Mouse (Mus musculus): ENCODE data around the gene Kap.
"Not testable (repeated sequence)": the region's sequence is repeated elsewhere in the genome, so short reads cannot be mapped to it uniquely, and the experiment has no call there.

Gene Kap

DNA sequence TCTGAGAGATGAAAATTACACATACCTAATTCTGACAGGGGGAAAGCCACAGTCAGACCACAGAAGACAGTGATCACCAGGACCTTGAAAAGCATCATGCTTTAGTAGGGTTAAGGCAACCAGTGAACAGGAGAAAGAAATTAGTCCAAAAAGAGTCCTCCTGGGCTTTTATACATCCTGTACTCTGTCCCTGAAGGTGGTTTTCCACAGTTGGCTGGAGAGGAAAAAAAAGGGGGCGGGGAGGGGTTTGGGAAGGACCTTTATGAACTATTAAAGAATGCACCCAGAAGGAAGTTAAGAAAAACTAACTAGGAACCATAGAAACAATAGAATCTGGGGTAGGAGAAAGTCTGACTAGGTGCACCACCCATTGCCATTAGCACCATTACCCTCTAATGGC is at the start of gene Kap:
Gene Kap (minus strand): TSS at position 237 of the 400 bp plus-strand sequence.
- DNase-seq (ENCODE audit: low read depth, low spot score) = no peak

DNA sequence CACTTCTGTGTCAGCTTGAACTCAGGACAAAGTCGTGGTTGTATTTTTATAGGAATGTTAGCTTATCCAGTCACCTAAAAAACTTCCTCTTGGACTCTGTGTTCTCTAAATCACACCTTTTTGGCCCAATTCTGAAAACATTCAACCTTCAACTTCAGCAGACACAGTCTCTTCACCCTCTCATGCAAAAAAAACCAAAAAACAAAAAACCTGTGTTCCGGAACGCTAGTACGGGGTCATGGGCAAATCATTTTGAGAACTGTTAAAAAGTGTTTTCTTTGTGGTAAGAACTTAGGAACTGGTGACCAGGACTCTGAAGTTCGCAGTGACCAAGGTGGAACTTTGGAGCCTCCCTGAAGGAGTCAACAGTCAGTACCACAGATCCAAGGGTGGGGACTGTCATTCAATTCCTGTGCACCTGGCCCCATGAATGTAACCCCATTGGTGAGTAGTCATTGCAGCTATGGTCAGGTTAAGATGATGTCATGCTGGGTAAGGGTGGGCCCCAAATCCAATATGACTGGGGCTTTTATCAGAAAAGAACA is 32.4 kb upstream of the Kap start:
- DNase-seq (ENCODE audit: low read depth, low spot score) = no peak

- DNase-seq (ENCODE audit: low read depth, low spot score) = no peak
These were observed 30.0 kb upstream of the Kap start for GRCm38 (mm10) chr6:133883446-133883985.

DNA sequence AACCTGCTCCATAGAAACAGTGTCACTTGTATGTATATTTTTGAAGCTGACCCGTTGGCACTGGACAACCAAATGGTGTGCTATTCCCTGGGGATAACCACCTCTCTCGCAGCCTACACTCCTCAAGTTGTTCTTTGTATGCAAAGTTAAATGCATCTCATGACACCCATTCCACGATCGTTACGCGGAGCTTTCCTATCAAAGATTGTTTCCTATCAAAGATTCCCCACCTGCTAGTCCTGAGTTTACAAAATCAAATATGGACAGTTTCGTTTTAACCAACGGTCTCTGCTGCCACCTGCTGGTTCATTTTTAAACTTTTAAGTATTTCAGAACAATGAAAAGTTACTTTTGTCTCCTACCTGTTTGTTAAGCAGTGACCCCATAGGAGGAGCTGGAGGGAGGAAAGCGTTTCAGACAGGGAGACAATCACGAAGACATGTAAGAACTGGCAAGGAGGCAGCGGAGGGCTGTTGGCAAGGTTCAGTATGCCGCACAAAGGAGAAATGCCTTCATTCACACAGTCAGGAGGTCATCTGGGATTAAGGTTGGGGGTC is 22.4 kb upstream of the Kap start:
- DNase-seq (ENCODE audit: low read depth, low spot score) = peak; percentile 9

GRCm38 (mm10) chr6:133872667-133873066 is 19.1 kb upstream of the Kap start:
- no peak for DNase-seq (ENCODE audit: low read depth, low spot score)

DNA sequence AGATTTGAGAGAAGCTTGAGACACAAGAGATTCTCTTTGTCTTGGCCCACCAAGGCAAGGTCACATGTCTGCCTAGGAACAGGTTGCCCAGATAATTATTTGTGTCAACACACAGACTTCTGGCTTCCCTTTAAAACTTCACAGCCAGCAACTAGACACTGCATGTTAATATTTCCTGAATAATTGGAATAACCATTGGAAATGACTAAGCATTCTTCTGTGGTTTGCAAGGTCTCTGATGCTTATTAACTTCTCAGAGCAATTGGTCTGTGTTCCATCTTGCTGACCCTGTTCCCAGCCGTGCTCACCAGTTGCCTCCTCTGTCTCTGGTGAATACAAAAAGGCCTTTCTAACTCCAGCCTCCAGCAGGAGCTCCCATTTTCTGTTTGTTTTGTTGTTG is 17.6 kb upstream of the Kap start:
- no peak for DNase-seq (ENCODE audit: low read depth, low spot score)

DNA sequence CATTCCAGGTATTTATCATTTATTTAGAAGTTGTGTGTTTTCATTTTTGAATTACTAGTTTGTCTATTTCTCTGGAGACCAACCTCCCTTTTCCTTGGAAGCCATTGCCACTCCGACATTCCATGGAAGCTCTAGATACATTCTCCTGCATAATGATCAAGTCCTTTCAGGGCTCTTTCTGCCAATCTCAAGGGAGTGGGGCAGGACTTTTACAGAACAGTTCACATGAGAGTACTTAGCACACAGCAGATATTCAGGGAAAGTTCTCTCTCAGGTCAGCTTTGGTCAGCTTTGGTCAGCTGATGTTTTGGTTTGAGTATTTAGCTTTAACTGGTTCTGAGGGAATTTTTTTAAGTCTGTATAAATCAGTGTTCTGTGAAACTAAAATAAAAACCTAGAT is 14.8 kb upstream of the Kap start:
- DNase-seq (ENCODE audit: low read depth, low spot score) = no peak

DNA sequence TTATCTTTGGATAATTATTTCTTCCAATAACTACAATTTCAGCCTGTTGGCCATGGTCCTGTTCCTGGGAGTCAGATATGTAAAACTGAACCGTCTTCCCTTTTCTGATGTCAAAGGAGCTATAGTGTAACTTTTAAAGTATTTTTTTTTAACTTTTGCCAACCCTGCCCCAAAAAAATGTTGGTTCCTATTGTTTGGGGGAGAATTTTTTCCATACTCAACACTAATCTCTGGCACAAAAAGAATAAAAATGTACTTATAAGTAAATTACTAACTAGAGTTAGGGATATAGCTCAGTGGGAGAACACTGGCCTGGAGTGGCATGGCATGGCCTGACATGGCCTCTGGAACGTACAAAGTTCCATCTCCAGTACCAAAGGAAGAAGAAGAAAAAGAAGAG is 2.3 kb upstream of the Kap start:
- DNase-seq (ENCODE audit: low read depth, low spot score) = no peak

DNA sequence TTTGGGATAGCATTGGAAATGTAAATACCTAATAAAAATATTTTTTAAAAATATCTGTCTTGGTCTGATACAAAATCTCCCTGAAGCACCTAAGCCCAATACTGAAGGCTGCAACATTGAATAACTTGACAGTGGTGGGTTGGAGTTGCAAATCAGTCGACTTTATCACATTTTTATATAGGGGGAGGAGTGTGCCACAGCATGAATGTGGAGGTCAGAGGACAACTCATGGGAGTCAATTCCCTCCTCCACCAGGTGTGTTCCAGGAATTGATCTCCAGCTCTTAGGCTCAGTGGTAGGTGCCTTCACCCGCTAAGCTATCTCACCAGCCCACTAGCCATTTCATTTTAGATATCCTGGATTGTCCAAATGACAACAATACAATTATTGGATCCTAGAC is 4.2 kb downstream of the Kap start:
- DNase-seq (ENCODE audit: low read depth, low spot score) = no peak

DNA sequence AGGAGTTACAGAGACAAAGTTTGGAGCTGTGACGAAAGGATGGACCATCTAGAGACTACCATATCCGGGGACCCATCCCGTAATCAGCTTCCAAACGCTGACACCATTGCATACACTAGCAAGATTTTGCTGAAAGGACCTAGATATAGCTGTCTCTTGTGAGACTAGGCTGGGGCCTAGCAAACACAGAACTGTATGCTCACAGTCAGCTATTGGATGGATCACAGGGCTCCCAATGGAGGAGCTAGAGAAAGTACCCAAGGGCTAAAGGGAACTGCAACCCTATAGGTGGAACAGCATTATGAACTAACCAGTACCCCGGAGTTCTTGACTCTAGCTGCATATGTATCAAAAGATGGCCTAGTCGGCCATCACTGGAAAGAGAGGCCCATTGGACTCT is 4.7 kb downstream of the Kap start:
- not testable (repeated sequence) for DNase-seq (ENCODE audit: low read depth, low spot score)

DNA sequence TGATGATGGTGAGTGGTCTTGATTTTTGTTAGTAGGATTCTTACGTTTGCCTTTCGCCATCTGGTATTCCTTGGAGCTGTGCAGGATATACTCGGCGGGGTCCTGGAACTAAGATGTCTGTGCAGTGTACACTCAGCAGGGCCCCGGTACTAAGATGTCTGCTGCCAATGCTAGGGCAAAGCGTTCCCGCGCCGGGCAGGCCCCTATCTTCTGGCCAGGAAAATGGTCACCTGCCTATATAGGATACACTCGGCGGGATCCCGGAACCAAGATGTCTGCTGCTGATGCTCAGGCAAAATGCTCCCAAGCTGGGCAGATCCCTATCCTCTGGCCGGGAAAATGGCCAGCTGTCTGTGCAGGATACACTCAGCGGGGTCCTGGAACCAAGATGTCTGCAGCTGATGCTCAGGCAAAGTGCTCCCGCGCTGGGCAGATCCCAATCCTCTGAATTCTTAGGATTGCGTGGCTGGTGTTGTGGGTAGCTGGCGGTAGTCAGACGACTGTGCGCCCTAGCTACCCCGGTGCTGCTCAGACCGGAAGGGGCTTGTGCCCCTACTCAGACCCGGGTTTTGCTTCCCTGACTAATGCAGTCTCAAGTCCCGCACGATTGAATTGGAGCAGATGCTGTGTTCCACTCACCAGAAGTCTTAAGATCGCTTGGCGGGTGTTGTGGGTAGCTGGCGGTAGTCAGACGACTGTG is 15.1 kb downstream of the Kap start:
- not testable (repeated sequence) for DNase-seq (ENCODE audit: low read depth, low spot score)

DNA sequence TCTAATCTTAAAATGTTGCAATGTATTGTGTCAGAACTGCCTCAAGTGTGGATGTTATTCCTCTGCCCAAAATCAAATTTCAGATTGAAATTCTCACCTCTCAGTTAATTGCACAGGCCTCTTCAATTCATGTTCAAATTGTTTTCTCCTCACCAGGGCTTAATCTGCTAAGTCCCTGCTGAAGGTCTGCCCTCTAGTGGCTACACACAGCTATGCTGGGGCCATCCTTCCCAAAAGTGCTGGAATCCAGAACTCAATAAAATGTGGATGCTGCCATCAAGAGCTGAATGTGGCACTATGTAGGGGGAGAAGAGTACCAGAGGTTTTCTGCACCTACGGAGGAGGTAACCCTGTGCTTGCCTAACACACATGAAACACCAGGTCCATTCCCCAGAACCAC is 41.2 kb downstream of the Kap start:
- DNase-seq (ENCODE audit: low read depth, low spot score) = no peak

All from retina, adult 2 months (tissue).